Mouse (Mus musculus) embryo, embryonic 10.5 days (tissue): ENCODE results near the gene Pknox2.

Experiments used
- DNase-seq: peaks from one replicate; pipeline ENCODE4 v3.0.0-alpha.2; 2015; ENCODE audit warnings: low spot score

Pknox2 gene

GRCm38 (mm10) chr9:37051669-37052068 lies 95.5 kb downstream of the Pknox2 start:
- DNase-seq = no peak

- DNase-seq = no peak
These were observed 99.7 kb downstream of the Pknox2 start for GRCm38 (mm10) chr9:37047490-37047889.

- no peak for DNase-seq
These were observed 101.3 kb downstream of the Pknox2 start for GRCm38 (mm10) chr9:37045875-37046274.

GRCm38 (mm10) chr9:37044165-37044564 lies 103.0 kb downstream of the Pknox2 start:
- DNase-seq = no peak

- no peak for DNase-seq
These were observed 108.3 kb downstream of the Pknox2 start for GRCm38 (mm10) chr9:37038859-37039258.

GRCm38 (mm10) chr9:37038445-37038844 lies 108.8 kb downstream of the Pknox2 start:
- no peak for DNase-seq

GRCm38 (mm10) chr9:37037405-37037804 lies 109.8 kb downstream of the Pknox2 start:
- DNase-seq = no peak

- no peak for DNase-seq
These were observed 112.0 kb downstream of the Pknox2 start for GRCm38 (mm10) chr9:37035248-37035647.

- no peak for DNase-seq
These were observed 112.9 kb downstream of the Pknox2 start for GRCm38 (mm10) chr9:37034316-37034715.

GRCm38 (mm10) chr9:37030347-37031213 lies 116.6 kb downstream of the Pknox2 start:
- DNase-seq = peak; percentile 77

GRCm38 (mm10) chr9:37029811-37030346 lies 117.3 kb downstream of the Pknox2 start:
- DNase-seq = no peak

GRCm38 (mm10) chr9:37027825-37028575 lies 119.2 kb downstream of the Pknox2 start:
- DNase-seq = no peak

- no peak for DNase-seq
These were observed 121.3 kb downstream of the Pknox2 start for GRCm38 (mm10) chr9:37025913-37026312.

- no peak for DNase-seq
These were observed 125.5 kb downstream of the Pknox2 start for GRCm38 (mm10) chr9:37021586-37022230.

GRCm38 (mm10) chr9:37018154-37018553 lies 129.1 kb downstream of the Pknox2 start:
- DNase-seq = no peak

GRCm38 (mm10) chr9:37017169-37017568 lies 130.0 kb downstream of the Pknox2 start:
- DNase-seq = no peak

- DNase-seq = no peak
These were observed 131.0 kb downstream of the Pknox2 start for GRCm38 (mm10) chr9:37016165-37016564.

GRCm38 (mm10) chr9:37013565-37013964 lies 133.6 kb downstream of the Pknox2 start:
- DNase-seq = peak; percentile 71

GRCm38 (mm10) chr9:37008090-37008489 lies 139.1 kb downstream of the Pknox2 start:
- peak; percentile 75 for DNase-seq

- no peak for DNase-seq
These were observed 142.5 kb downstream of the Pknox2 start for GRCm38 (mm10) chr9:37004676-37005075.

- DNase-seq = peak; percentile 42
These were observed 145.2 kb downstream of the Pknox2 start for GRCm38 (mm10) chr9:37001935-37002535.

GRCm38 (mm10) chr9:36999393-36999792 lies 147.8 kb downstream of the Pknox2 start:
- DNase-seq = no peak
